Mouse (Mus musculus): ENCODE data around the gene Prkar2b.

- no peak for TF ChIP-seq POLR2A (IDR thresholded peaks at IDR 0.05; ENCODE audit: control insufficient read depth in 1 of 2, insufficient read depth in 1 of 2, low read depth in 1 of 2, low read length in 2 of 2, poor library complexity in 1 of 2)
- TF ChIP-seq ZKSCAN1 (IDR thresholded peaks at IDR 0.05; ENCODE audit: low read depth, low read length): no peak
- TF ChIP-seq E2F4 (IDR thresholded peaks at IDR 0.05; ENCODE audit: borderline replicate concordance, low read depth, low read length): no peak
Observed at GRCm38 (mm10) chr12:32012169-32012568, 48.9 kb downstream of the Prkar2b start.

All from MEL (cell line).